Mouse (Mus musculus) heart, postnatal 0 days (tissue): ENCODE data around the gene Arid5a. TPM values are rescaled to one million over a fixed set of nuclear protein-coding genes. Genes with fewer than 3 reads are reported as not detected.

Experiments used
- ATAC-seq: fragments of 200-750 bp; cut with Nextera tagmentation; 2 replicates; pipeline ENCODE4 v1.8.0; 2017; ENCODE audit warnings: low read depth, moderate number of reproducible peaks, moderate library complexity; ENCODE audit not compliant: insufficient read depth
- DNase-seq: peaks from one replicate; pipeline ENCODE4 v3.0.0-alpha.2; 2016; ENCODE audit warnings: low spot score
- H3K27ac ChIP-seq: fragments of 300-500 bp; sonication (generic); 2 replicates; pipeline ENCODE4 v1.5.1; 2014; ENCODE audit warnings: low read depth, mild to moderate bottlenecking
- H3K27me3 ChIP-seq: fragments of 300-500 bp; sonication (generic); 2 replicates; pipeline ENCODE4 v1.6.1; 2014; ENCODE audit warnings: low read length, mixed read lengths; ENCODE audit not compliant: control insufficient read depth, insufficient read depth
- H3K36me3 ChIP-seq: fragments of 300-500 bp; sonication (generic); replicated peaks from 2 replicates; pipeline ENCODE4 v1.6.1; 2014; ENCODE audit warnings: low read length, mixed read lengths; ENCODE audit not compliant: control insufficient read depth, insufficient read depth
- H3K4me1 ChIP-seq: fragments of 300-500 bp; sonication (generic); 2 replicates; pipeline ENCODE4 v1.6.1; 2014; ENCODE audit warnings: antibody characterized with exemption; ENCODE audit not compliant: control insufficient read depth, insufficient read depth
- H3K4me2 ChIP-seq: fragments of 300-500 bp; sonication (generic); 2 replicates; pipeline ENCODE4 v1.6.1; 2014; ENCODE audit warnings: low read depth, mild to moderate bottlenecking, low read length, moderate library complexity
- H3K4me3 ChIP-seq: fragments of 300-500 bp; sonication (generic); 2 replicates; pipeline ENCODE4 v1.5.1; 2014; ENCODE audit warnings: low read depth, low read length
- H3K9ac ChIP-seq: fragments of 300-500 bp; sonication (generic); replicated peaks from 2 replicates; pipeline ENCODE4 v1.6.1; 2014; ENCODE audit warnings: low read depth, low read length, mixed read lengths
- H3K9me3 ChIP-seq: fragments of 300-500 bp; sonication (generic); replicated peaks from 2 replicates; pipeline ENCODE4 v1.6.1; 2016; ENCODE audit warnings: low read length; ENCODE audit not compliant: control insufficient read depth
- CTCF ChIP-seq: IDR thresholded peaks from 2 replicates; pipeline ENCODE4 v1.5.1; 2016; ENCODE audit warnings: antibody characterized with exemption, control low read depth, low read depth
- EP300 ChIP-seq: IDR thresholded peaks from 2 replicates; pipeline ENCODE4 v1.6.1; 2016; ENCODE audit warnings: antibody characterized with exemption, low read depth
- WGBS: fragments of 180-500 bp; shearing (Covaris S2); extraction: QIAGEN DNeasy Blood & Tissue Kit; methylation state at CpG from one replicate; pipeline ENCODE4 v1.1.7; 2014; 5-methylcytosine and 5-hydroxymethylcytosine counted together
- polyA plus RNA-seq: library from polyadenylated mRNA; unstranded; fragments of >200 nt; fragmentation: Nextera tagmentation; extraction: Ambion mirVana; gene quantifications from 2 replicates; pipeline ENCODE4 v1.2.1, GENCODE M21; 2015
- total RNA-seq: library from RNA; depleted of rRNA; stranded (reverse); fragments of >200 nt; gene quantifications from 2 replicates; pipeline ENCODE4 v1.2.3, GENCODE M21; 2014; ENCODE audit warnings: low replicate concordance; rRNA removed

Gene Arid5a
- total RNA-seq, result 13.7 and 31.1 TPM in 2 replicates
- polyA plus RNA-seq, result 6.6 and 8.5 TPM in 2 replicates

DNA sequence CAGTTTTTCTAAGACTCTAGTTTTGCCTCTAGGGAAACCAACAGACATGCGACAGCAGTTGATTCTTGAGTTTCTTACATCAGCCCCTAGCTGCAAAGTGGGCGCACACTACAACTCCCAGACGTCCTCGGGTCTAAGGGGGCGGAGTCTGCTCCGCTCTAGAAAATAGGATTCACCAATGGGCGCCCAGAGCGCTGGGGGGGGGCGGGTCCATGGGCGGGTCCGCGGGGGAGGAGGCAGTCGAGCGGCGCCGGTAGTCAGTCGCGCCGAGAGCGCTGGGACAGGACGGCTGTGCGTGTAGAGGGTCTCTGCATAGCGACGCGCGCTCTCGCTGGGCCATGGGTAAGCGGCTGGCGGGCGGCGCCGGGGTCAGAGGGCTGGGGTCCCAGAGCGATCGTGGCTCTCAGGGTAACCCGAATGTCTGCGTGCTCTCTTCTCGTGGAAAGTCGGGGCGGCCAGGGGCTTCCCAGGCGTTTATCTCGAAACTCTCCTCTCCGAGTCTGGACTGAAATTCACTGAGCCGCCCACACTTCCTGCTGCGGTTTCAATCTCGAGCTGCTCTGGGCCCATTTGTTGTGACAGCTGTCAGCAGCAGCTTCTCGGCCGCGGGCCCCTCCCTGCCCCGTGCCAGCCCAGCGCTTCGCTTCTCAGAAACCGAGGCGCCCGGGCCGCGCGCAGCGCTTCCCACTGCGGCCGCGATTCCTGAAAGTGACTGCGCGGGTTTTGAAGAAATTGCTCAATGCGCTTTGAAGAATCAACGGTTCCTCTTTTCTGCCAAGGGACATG lies at the start of gene Arid5a:
Arid5a (plus strand) TSS at position 239 of the 786 bp plus-strand sequence.
- peak within 1 kb of the TSS; percentile 94 for H3K27ac ChIP-seq
- H3K36me3 ChIP-seq, result no peaks in the 10 kb centered on the region
- peaks cover 39% of the 10 kb centered on the region for H3K4me1 ChIP-seq
- no peaks in the 10 kb centered on the region for H3K9me3 ChIP-seq
- H3K4me2 ChIP-seq, result peak within 1 kb of the TSS; percentile 64
- H3K9ac ChIP-seq, result peak within 1 kb of the TSS; percentile 91
- H3K4me3 ChIP-seq, result peak within 1 kb of the TSS; percentile 92
- H3K27me3 ChIP-seq, result no peaks in the 10 kb centered on the region
- WGBS, result under 1% methylated on average over 54 of the region's 65 CpGs
- no peak for TF ChIP-seq CTCF
- ATAC-seq (peak; percentile 82), DNase-seq (peak; percentile 91)

DNA sequence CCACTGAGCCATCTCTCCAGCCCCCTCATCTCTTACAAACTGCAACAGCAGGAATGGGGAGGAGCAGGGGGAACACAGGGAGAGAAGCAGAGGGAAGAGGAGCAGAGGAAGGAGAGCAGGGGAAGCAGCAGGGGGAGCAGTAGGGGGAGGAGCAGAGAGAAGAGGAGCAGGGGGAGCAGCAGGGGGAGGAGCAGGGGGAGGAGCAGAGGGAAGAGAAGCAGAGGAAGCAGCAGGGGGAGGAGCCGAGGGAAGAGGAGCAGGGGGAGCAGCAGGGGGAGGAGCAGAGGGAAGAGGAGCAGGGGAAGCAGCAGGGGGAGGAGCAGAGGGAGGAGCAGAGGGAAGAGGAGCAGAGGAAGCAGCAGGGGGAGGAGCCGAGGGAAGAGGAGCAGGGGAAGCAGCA lies 48.9 kb upstream of the Arid5a start:
- 46% methylated on average over 2 of the region's 2 CpGs for WGBS
- ATAC-seq (no peak), DNase-seq (no peak)
- Histone ChIP-seq H3K9ac (no peak overlapping the region), H3K4me2 (no peak overlapping the region), H3K4me1 (no peaks in the 10 kb centered on the region), H3K36me3 (no peaks in the 10 kb centered on the region), H3K27me3 (0 out of 2 replicates have a peak, but pooled peaks cover 9% of the 10 kb centered on the region), H3K4me3 (no peak overlapping the region), H3K27ac (no peak overlapping the region), H3K9me3 (peaks cover 5% of the 10 kb centered on the region)
- TF ChIP-seq EP300, result no peak
- TF ChIP-seq CTCF, result no peak

DNA sequence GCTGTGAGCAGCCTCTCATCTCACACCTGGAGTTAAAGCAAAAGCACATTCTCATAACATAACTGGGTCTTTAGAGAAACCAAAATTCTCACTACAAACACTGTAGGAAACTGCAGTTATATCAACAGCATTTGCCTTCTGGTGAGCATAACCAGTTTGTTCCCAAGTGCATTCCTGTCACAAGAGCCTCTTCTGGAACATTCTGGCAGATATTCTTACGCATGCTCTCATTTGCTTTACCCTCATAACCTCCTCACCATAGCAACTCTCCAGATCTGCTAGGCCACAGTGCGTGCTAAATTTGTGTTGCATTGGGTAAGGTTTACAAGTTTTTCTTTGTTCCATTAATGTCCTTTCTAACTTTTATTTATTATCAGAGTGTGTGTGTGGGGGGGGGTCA lies 48.3 kb upstream of the Arid5a start:
- Histone ChIP-seq H3K4me1 (no peaks in the 10 kb centered on the region), H3K36me3 (no peaks in the 10 kb centered on the region), H3K27me3 (0 out of 2 replicates have a peak, but pooled peaks cover 4% of the 10 kb centered on the region), H3K9ac (no peak overlapping the region), H3K4me2 (no peak overlapping the region), H3K4me3 (no peak overlapping the region), H3K9me3 (peaks cover 5% of the 10 kb centered on the region), H3K27ac (no peak overlapping the region)
- TF ChIP-seq EP300 (no peak), CTCF (no peak)
- ATAC-seq (no peak), DNase-seq (no peak)
- WGBS, result 76% methylated on average over 2 of the region's 2 CpGs

DNA sequence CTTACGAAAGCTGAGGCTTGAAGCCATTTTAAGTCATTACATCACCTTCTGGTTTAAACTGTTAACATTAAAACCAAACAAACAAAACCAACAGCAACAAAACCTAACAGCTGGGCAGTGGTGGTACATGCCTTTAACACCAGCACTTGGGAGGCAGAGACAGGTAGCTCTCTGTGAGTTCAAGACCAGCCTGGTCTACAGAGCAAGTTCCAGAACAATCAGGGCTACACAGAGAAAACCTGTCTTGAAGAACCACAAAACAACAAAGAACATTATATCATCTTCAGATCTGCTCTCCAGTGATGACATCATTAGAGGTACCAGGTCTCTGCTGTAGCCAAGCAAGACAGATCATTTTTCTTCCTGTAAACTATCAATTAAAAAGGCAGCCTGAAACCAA lies 47.1 kb upstream of the Arid5a start:
- WGBS, result 92% methylated on average over 1 of the region's 1 CpGs
- no peak overlapping the region for H3K4me3 ChIP-seq
- ATAC-seq (no peak), DNase-seq (no peak)
- H3K4me1 ChIP-seq, result no peaks in the 10 kb centered on the region
- no peak overlapping the region for H3K4me2 ChIP-seq
- H3K36me3 ChIP-seq, result no peaks in the 10 kb centered on the region
- TF ChIP-seq EP300 (no peak), CTCF (no peak)
- no peak overlapping the region for H3K27ac ChIP-seq
- 0 out of 2 replicates have a peak, but pooled peaks cover 4% of the 10 kb centered on the region for H3K27me3 ChIP-seq
- peaks cover 5% of the 10 kb centered on the region for H3K9me3 ChIP-seq
- H3K9ac ChIP-seq, result no peak overlapping the region

DNA sequence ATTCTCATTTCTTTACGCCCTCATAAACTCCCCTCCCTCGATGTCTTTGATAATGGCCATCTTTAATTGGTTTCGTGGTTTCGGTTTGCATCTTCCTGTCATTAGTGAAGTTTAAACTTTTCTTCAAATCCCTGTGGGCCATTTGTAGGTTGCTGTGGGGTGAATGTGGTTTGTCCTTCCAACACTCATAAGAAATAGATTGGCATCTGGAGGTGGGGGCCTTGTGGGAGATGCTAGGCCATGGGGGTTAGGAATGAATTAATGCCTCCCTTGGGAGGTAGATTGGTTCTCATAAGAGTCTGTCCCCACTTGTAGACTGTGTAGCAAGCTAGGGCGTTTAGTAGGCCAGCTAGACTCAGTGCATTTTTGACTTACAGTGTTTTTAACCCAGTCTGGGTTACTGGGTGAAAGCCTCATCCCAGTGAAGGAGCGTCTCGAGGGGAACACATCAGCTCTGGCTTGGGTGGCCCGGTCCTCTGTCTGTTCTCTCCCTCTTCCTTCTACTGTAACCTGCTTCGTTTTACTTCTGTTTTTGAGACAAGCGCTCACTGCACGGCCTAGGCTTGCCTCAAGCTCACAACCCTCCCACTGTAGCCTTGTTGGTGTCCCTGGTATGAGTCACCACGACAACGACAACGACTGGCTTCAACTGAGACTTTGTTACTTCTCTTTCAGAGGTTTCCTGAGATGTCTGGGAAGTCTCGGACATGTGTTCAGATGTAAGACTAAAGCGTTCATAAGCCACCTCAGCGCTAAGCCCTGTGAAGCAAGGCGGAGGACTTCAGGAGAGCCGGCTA lies 45.6 kb upstream of the Arid5a start:
- ATAC-seq (no peak), DNase-seq (no peak)
- Histone ChIP-seq H3K9me3 (no peaks in the 10 kb centered on the region), H3K27ac (no peak overlapping the region), H3K36me3 (no peaks in the 10 kb centered on the region), H3K4me1 (no peaks in the 10 kb centered on the region), H3K27me3 (no peaks in the 10 kb centered on the region), H3K9ac (no peak overlapping the region), H3K4me3 (no peak overlapping the region), H3K4me2 (no peak overlapping the region)
- WGBS, result 67% methylated on average over 19 of the region's 19 CpGs
- TF ChIP-seq EP300, result no peak
- TF ChIP-seq CTCF, result no peak
